Mouse (Mus musculus) E14TG2a.4 (cell line): ENCODE results near the gene Olfr1272.
"Not testable (repeated sequence)": the region's sequence is repeated elsewhere in the genome, so short reads cannot be mapped to it uniquely, and the experiment has no call there.

Experiments
- H3K27me3 ChIP-seq: 2 replicates; pipeline ENCODE4 v1.6.1; 2014; ENCODE audit warnings: low read length, control low read depth; ENCODE audit not compliant: insufficient read depth
- H3K36me3 ChIP-seq: 2 replicates; pipeline ENCODE4 v1.6.1; 2014; ENCODE audit warnings: low read length, control low read depth; ENCODE audit not compliant: insufficient read depth
- H3K4me1 ChIP-seq: replicated peaks from 2 replicates; pipeline ENCODE4 v1.6.1; 2014; ENCODE audit warnings: low read depth, low read length, control low read depth
- H3K4me3 ChIP-seq: replicated peaks from 2 replicates; pipeline ENCODE4 v1.5.1; 2014; ENCODE audit warnings: mild to moderate bottlenecking, low read length
- H3K9me3 ChIP-seq: 2 replicates; pipeline ENCODE4 v1.6.1; 2014; ENCODE audit warnings: low read length, control low read depth
- CTCF ChIP-seq: conservative IDR thresholded peaks from 2 replicates; pipeline ENCODE4 v1.5.1; 2014; ENCODE audit warnings: low read length
- NANOG ChIP-seq: IDR thresholded peaks from 2 replicates; pipeline ENCODE4 v1.6.1; 2014; ENCODE audit warnings: borderline replicate concordance, low read length, mixed read lengths
- POU5F1 ChIP-seq: IDR thresholded peaks from 2 replicates; pipeline ENCODE4 v1.6.1; 2014; ENCODE audit warnings: low read length, borderline replicate concordance

Olfr1272 gene

DNA sequence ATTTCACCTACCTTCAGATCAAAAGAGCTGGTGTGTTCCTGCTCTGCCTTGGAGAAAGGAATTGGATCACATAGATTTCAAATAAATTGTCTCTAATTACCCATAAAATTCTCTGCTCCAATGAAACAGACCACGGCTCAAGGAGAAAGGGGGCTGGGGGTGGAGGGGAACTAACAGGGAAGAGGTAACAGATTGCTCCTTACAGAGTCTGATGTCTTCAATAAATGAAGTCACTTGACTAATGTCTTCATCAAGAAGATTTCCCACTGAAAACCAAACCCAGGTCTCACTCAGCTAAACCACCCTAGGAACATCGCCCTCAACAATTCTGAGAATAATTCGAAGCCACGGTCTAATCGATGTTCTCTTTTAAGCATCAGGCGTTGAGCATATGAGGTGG, at the start of gene Olfr1272:
Gene Olfr1272, minus strand, starts transcription at position 101 of the 400 bp plus-strand sequence.
- Histone ChIP-seq H3K27me3 (no peaks in the 10 kb centered on the region), H3K36me3 (no peaks in the 10 kb centered on the region), H3K4me1 (no peaks in the 10 kb centered on the region), H3K9me3 (no peaks in the 10 kb centered on the region), H3K4me3 (no peak within 1 kb of the TSS)
- no peak for TF ChIP-seq CTCF

- not testable (repeated sequence) for H3K36me3 ChIP-seq, H3K9me3 ChIP-seq, H3K27me3 ChIP-seq, H3K4me1 ChIP-seq, H3K4me3 ChIP-seq
These were observed 29.3 kb upstream of the Olfr1272 start, which contains the start of gene Gm13769 for GRCm38 (mm10) chr2:90321900-90322299. Gene Gm13769, plus strand, starts transcription at chr2:90322200.

- no peaks in the 10 kb centered on the region for H3K4me1 ChIP-seq
- H3K27me3 ChIP-seq, result no peaks in the 10 kb centered on the region
- TF ChIP-seq CTCF (no peak), POU5F1 (no peak), NANOG (no peak)
- no peak within 1 kb of the TSS for H3K4me3 ChIP-seq
- no peaks in the 10 kb centered on the region for H3K9me3 ChIP-seq
- no peaks in the 10 kb centered on the region for H3K36me3 ChIP-seq
These were observed 21.7 kb downstream of the Olfr1272 start, which contains the start of gene Olfr1271 for GRCm38 (mm10) chr2:90270932-90271331. Gene Olfr1271, minus strand, starts transcription at chr2:90271032.

- Histone ChIP-seq H3K4me3 (no peak within 1 kb of the TSS), H3K4me1 (no peaks in the 10 kb centered on the region), H3K36me3 (no peaks in the 10 kb centered on the region), H3K27me3 (no peaks in the 10 kb centered on the region), H3K9me3 (no peaks in the 10 kb centered on the region)
- TF ChIP-seq CTCF (no peak), POU5F1 (no peak), NANOG (no peak)
These were observed 35.1 kb downstream of the Olfr1272 start, which contains the start of gene Olfr142 for GRCm38 (mm10) chr2:90257492-90257891. Gene Olfr142, minus strand, starts transcription at chr2:90257592.
